Mouse (Mus musculus): ENCODE results near the gene Fam50b. TPM values are rescaled to one million over a fixed set of nuclear protein-coding genes. Genes with fewer than 3 reads are reported as not detected.
A peak's percentile ranks its signal among the peaks of the same experiment; 100 is the strongest.

Fam50b gene
- polyA plus RNA-seq, 1 experiment from 2014 or later = not detected

DNA sequence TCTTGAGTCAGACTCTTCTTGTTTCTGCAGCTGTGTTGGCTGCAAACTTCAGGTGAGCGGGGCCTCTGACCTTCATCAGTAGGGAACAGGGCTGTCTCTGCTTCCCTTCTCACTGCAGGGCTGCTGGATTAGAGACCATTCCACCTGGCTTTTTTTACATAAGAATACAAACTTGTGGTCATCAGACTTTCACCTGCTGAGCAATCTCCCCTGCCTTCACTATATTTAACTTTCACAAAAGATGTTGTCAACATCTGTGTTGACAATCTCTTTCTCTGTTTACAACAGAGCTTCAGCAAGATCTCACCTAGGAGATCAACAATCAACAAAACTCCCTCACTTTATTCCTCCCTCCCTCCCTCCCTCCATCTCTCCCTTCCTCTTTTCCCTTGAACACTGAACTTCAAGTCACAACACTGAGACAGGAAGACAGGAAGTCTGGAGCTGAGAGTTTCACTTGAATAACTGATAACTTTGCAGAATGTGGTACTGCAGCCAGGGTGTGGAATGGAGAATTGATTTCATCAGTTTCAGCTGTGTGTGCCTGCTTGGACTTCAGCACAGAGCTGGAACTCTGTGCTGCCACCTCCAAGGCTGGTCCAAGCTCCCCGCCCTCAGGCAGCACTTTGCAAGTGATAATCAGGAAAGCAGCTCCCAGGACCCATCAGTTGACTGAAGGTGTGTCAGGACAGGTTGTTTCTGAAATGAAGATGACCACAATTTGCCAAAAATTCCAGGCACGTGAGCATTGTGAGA, 7.3 kb downstream of the Fam50b start:
- Histone ChIP-seq H3K9me3 (0 out of 2 replicates have a peak, but pooled peaks cover 2% of the 10 kb centered on the region), H3K4me3 (replicated peaks) (no peak overlapping the region), H3K4me2 (no peak overlapping the region), H3K36me3 (replicated peaks) (no peaks in the 10 kb centered on the region), H3K27ac (no peak overlapping the region), H3K4me1 (peaks cover 3% of the 10 kb centered on the region; the same call in 1 of the 2 replicates), H3K9ac (no peak overlapping the region), H3K27me3 (0 out of 2 replicates have a peak, but pooled peaks cover 5% of the 10 kb centered on the region)
- no peak for ATAC-seq (ENCODE audit: low FRiP score)
- WGBS = 78% methylated on average over 3 of the region's 3 CpGs

DNA sequence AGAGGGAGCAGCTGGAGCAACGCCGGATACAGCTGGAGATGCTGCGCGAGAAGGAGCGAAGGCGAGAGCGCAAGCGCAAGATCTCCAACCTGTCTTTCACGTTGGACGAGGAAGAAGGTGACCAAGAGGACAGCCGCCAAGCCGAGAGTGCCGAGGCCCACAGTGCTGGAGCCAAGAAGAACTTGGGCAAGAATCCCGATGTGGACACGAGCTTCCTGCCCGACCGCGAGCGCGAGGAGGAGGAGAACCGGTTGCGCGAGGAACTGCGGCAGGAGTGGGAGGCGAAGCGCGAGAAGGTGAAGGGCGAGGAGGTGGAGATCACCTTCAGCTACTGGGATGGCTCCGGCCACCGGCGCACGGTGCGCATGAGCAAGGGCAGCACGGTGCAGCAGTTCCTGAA, 12.2 kb downstream of the Fam50b start:
- Histone ChIP-seq H3K9me3 (0 out of 2 replicates have a peak, but pooled peaks cover 3% of the 10 kb centered on the region), H3K36me3 (replicated peaks) (no peaks in the 10 kb centered on the region), H3K4me2 (no peak overlapping the region), H3K9ac (no peak overlapping the region), H3K4me3 (replicated peaks) (no peak overlapping the region), H3K4me1 (no peaks in the 10 kb centered on the region), H3K27me3 (no peaks in the 10 kb centered on the region), H3K27ac (no peak overlapping the region)
- WGBS = 96% methylated on average over 34 of the region's 34 CpGs
- ATAC-seq (ENCODE audit: low FRiP score) = no peak

DNA sequence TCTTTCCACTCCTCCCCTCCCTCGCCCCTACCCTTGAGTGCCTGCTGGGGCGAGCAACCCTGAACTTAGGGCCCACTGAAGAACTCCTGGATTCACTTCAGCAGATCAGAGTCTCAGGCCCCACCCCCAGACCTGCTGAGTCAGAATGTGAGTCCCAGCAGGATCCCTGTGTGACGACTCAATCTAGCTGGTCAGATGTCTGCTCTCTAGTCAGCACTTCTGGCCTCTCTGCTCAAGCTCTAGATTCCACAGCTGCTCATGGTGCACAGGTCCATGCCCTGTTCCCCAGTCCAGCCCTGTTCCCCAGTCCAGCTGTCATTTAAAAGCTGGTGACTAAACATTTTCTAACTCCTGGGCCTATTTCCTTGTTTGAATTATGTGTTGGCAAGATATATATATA, 13.9 kb downstream of the Fam50b start:
- WGBS = 58% methylated on average over 3 of the region's 3 CpGs
- Histone ChIP-seq H3K4me2 (no peak overlapping the region), H3K27me3 (no peaks in the 10 kb centered on the region), H3K4me3 (replicated peaks) (no peak overlapping the region), H3K4me1 (no peaks in the 10 kb centered on the region), H3K9ac (no peak overlapping the region), H3K36me3 (replicated peaks) (no peaks in the 10 kb centered on the region), H3K27ac (no peak overlapping the region), H3K9me3 (0 out of 2 replicates have a peak, but pooled peaks cover 3% of the 10 kb centered on the region)
- no peak for ATAC-seq (ENCODE audit: low FRiP score)

DNA sequence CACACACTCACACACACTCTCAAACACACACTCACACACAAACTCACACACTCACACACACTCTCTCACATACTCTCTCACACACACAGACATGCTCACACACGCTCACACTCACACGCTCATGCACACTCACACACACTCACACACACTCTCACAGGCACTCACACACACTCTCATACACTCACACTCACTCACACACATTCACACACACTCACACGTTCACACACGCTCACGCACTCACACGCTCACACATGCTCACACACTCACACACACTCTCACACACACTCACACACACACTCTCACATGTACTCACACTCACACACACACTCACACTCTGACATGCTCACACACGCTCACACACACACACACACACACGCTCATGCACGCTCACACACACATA, 24.6 kb downstream of the Fam50b start:
- H3K36me3 ChIP-seq (replicated peaks) = no peaks in the 10 kb centered on the region
- H3K4me1 ChIP-seq = peaks cover 21% of the 10 kb centered on the region
- H3K9ac ChIP-seq = no peak overlapping the region; the same call in 1 of the 2 replicates
- no peak for ATAC-seq (ENCODE audit: low FRiP score)
- no peaks in the 10 kb centered on the region for H3K9me3 ChIP-seq
- H3K27ac ChIP-seq = no peak overlapping the region
- H3K27me3 ChIP-seq = peaks cover 3% of the 10 kb centered on the region; the same call in 1 of the 2 replicates
- no peak overlapping the region for H3K4me3 ChIP-seq (replicated peaks)
- H3K4me2 ChIP-seq = no peak overlapping the region
- WGBS = 95% methylated on average over 9 of the region's 9 CpGs

DNA sequence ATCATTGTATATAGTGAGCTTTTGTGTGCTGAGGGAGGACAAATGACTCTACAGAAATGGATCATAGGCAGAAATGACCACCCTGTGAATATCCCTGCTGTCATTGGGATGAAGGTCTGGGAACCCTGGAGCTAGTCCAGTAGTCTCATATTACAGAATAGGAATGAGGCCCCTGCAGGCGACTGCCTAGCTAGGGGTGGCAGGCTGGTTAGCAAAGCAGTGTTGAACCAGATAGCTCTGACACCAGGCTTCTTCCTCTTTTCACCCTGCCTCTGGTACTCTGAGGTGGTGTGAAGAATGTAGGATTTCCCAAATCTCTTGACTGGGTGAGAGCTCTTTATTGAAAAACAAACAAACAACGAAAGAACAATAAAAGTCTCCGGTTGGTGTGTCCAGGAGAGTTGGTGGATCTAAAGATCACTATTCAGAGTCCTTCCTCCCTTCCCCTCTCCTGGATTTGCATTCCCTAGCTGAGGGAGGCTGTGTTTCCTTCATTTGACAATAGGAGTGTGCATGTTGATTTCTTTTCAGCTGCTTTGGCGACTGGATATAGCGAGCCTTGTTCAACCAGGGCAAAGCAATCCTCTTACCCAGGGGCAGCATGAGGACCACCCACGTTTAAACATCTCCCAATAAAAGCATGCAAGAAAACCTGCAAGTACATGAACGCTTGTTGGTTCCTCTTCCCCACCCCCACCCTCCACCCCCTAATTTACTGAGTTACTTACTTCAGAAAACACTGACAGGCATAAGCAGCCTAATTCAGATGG, 26.1 kb downstream of the Fam50b start:
- Histone ChIP-seq H3K4me1 (peaks cover 21% of the 10 kb centered on the region), H3K4me3 (replicated peaks) (no peak overlapping the region), H3K9me3 (no peaks in the 10 kb centered on the region), H3K4me2 (no peak overlapping the region), H3K9ac (no peak overlapping the region), H3K27me3 (peaks cover 3% of the 10 kb centered on the region; the same call in 1 of the 2 replicates), H3K27ac (0 out of 2 replicates have a peak overlapping the region, but pooled peaks have one; percentile 25), H3K36me3 (replicated peaks) (no peaks in the 10 kb centered on the region)
- ATAC-seq (ENCODE audit: low FRiP score) = 0 out of 2 replicates have a peak, but pooled peaks have one; percentile 36
- WGBS = 7% methylated on average over 7 of the region's 7 CpGs

DNA sequence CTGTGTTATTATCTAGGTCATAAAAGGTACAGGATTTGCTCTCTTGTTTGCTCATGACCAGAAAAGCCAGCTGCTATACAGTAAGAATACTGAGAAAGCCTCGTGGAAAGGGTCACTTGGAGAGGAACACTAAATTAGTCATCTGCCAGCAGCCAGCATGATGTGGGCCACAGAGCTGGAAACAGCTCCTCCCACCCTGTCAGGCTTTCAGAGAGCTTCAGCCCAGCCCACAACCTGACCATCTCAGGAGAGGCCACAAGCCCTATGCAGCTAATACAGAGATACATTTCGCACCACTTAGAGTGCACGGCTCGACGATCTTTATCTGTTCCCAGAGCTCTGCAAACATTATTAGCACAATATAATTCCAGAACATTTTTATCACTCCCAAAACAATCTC, 27.5 kb downstream of the Fam50b start:
- H3K4me3 ChIP-seq (replicated peaks) = no peak overlapping the region
- no peak for ATAC-seq (ENCODE audit: low FRiP score)
- no peak overlapping the region for H3K27ac ChIP-seq
- no peaks in the 10 kb centered on the region for H3K36me3 ChIP-seq (replicated peaks)
- H3K27me3 ChIP-seq = peaks cover 3% of the 10 kb centered on the region; the same call in 1 of the 2 replicates
- no peak overlapping the region for H3K9ac ChIP-seq
- peaks cover 21% of the 10 kb centered on the region for H3K4me1 ChIP-seq
- no peaks in the 10 kb centered on the region for H3K9me3 ChIP-seq
- 83% methylated on average over 5 of the region's 5 CpGs for WGBS
- no peak overlapping the region for H3K4me2 ChIP-seq

DNA sequence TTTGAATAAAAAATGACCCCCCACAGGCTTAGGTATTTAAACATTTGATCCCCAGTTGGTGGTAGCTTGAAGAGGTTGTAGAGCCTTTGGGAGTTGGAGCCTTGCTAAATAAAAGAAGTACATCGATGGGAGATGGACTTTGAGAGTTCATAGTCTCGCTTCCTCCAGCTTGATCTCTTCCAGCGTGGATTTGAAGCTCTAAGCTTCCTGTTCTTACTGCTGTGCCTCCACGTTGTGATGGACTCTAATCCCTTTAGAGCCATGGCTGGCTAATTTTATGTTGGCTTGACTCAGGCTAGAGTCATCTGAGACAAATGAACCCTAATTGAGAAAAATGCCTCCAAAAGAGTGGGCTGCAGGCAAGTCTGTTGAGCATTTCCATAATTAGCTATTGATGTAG, 28.2 kb downstream of the Fam50b start:
- Histone ChIP-seq H3K4me3 (replicated peaks) (no peak overlapping the region), H3K27ac (no peak overlapping the region), H3K27me3 (no peaks in the 10 kb centered on the region), H3K36me3 (replicated peaks) (no peaks in the 10 kb centered on the region), H3K9me3 (no peaks in the 10 kb centered on the region), H3K9ac (no peak overlapping the region), H3K4me2 (no peak overlapping the region), H3K4me1 (peaks cover 21% of the 10 kb centered on the region)
- ATAC-seq (ENCODE audit: low FRiP score) = no peak
- 29% methylated on average over 4 of the region's 4 CpGs for WGBS

DNA sequence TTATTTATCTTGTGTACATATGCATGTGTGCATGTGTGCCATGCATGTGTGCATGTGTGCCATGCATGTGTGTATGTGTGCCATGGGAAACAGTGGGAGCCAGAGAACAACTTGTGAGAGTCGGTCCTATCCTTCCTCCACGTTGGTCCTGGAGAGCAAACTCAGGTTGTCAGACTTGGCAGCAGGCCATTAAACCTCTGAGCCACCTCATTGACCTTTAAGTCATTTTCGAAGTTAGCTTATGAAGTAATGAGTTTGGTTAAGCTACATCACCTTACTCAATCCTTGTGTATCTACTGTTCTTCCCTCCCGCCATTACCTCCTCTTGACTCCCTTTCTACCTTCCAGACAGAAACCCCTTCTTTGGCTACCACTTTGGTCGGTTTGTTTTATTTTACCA, 30.6 kb downstream of the Fam50b start:
- H3K9ac ChIP-seq = no peak overlapping the region
- H3K27ac ChIP-seq = no peak overlapping the region
- H3K36me3 ChIP-seq (replicated peaks) = no peaks in the 10 kb centered on the region
- H3K27me3 ChIP-seq = no peaks in the 10 kb centered on the region
- H3K4me3 ChIP-seq (replicated peaks) = no peak overlapping the region
- H3K4me2 ChIP-seq = no peak overlapping the region
- no peaks in the 10 kb centered on the region for H3K9me3 ChIP-seq
- H3K4me1 ChIP-seq = peaks cover 12% of the 10 kb centered on the region
- 89% methylated on average over 5 of the region's 5 CpGs for WGBS
- no peak for ATAC-seq (ENCODE audit: low FRiP score)

DNA sequence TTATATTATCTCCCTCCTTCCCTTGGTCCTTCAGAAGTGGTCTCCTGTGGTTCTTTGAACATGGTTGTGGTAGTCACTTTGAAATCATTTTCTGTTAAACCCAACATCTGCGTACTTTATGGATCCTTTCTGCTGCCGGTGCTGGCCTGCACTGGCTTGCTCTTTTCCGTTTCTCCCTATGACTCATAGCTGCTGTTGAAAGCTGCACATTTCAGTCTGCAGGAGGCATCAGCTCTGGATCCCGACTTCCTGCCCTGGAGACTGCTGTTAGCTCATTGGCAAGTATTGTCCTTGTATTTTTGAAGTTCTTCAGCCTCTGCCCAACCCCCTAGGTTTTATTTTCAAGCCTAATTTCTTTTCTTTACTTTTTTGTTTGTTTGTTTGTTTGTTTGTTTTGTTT, 31.9 kb downstream of the Fam50b start:
- H3K4me1 ChIP-seq = 0 out of 2 replicates have a peak, but pooled peaks cover 3% of the 10 kb centered on the region
- H3K27ac ChIP-seq = no peak overlapping the region
- no peak overlapping the region for H3K4me2 ChIP-seq
- H3K4me3 ChIP-seq (replicated peaks) = no peak overlapping the region
- 86% methylated on average over 4 of the region's 4 CpGs for WGBS
- no peaks in the 10 kb centered on the region for H3K36me3 ChIP-seq (replicated peaks)
- no peaks in the 10 kb centered on the region for H3K9me3 ChIP-seq
- no peak overlapping the region for H3K9ac ChIP-seq
- no peaks in the 10 kb centered on the region for H3K27me3 ChIP-seq
- no peak for ATAC-seq (ENCODE audit: low FRiP score)

DNA sequence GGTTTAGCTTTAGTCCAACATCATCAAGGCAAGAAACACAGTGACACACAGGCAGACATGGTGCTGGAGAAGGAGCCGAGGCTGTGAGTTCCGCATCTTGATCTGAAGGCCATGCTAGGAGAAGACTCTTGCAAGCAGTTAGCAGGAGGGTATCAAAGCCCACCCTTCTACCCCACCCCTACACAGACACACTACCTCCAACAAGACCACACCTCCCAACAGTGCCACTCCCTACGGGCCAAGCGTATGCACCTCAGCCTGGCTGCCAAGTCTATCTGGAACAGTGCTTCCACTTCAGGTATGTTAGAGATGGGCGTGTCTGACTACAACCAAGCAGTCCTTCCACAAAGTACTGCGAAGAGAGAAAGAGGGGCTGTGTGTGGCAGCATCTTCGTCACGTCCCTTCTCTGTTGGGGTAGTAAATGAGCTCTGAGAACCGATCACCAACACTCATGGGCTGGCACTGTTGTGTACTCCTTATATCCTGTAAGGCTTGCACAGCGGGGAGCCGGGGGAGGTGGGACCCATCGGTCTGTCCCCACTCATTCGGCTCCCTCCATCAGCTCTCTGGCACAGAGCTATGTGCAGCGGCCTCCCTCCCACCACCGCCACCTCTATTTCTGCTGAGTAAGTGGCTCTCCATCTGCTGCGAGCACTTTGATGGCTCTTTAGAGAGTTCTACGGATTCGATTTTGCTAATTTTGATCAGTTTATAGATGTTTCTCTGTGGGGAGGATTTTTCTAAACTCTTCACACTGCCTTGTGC, 33.1 kb downstream of the Fam50b start:
- Histone ChIP-seq H3K4me1 (no peaks in the 10 kb centered on the region), H3K4me2 (no peak overlapping the region), H3K27me3 (no peaks in the 10 kb centered on the region), H3K27ac (no peak overlapping the region), H3K4me3 (replicated peaks) (no peak overlapping the region), H3K9me3 (no peaks in the 10 kb centered on the region), H3K9ac (no peak overlapping the region), H3K36me3 (replicated peaks) (no peaks in the 10 kb centered on the region)
- ATAC-seq (ENCODE audit: low FRiP score) = no peak
- 85% methylated on average over 18 of the region's 18 CpGs for WGBS

DNA sequence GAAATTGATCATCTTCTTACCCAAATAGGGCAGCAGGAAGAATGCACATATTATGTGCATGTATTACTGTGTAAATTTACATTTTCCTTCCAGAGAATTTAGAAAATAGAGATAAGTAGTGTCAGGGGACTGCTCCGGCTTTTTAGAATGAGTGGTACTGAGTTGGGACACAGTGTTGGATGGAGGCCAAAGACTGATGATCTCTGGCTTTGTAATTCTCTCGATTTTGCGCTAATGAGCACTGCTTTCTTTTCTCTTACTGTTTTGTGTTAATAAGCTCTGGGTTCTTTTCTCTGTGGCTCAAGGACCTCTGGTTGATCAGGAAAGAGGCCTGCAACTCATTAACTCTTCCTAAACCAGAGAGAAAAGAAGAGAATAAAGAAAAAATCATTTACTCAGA, 42.1 kb downstream of the Fam50b start:
- WGBS = 19% methylated on average over 3 of the region's 3 CpGs
- no peak overlapping the region for H3K4me2 ChIP-seq
- no peak overlapping the region for H3K27ac ChIP-seq
- no peaks in the 10 kb centered on the region for H3K27me3 ChIP-seq
- H3K4me3 ChIP-seq (replicated peaks) = no peak overlapping the region
- H3K36me3 ChIP-seq (replicated peaks) = no peaks in the 10 kb centered on the region
- H3K9ac ChIP-seq = no peak overlapping the region
- H3K9me3 ChIP-seq = no peaks in the 10 kb centered on the region
- ATAC-seq (ENCODE audit: low FRiP score) = peak; percentile 27; the same call in 1 of the 2 replicates
- peaks cover 10% of the 10 kb centered on the region for H3K4me1 ChIP-seq
